Mouse (Mus musculus) intestine, postnatal 0 days (tissue): Measurements from ENCODE around the gene Tpgs1. TPM values are rescaled to one million over a fixed set of nuclear protein-coding genes. Genes with fewer than 3 reads are reported as not detected.
A peak's percentile ranks its signal among the peaks of the same experiment; 100 is the strongest.

Source experiments
- ATAC-seq: fragments of 200-750 bp; cut with Nextera tagmentation; 2 replicates; pipeline ENCODE4 v1.8.0; 2017; ENCODE audit warnings: mild to moderate bottlenecking, moderate TSS enrichment, moderate library complexity
- H3K27ac ChIP-seq: fragments of 300-500 bp; sonication (generic); 2 replicates; pipeline ENCODE4 v1.5.1; 2014; ENCODE audit warnings: mild to moderate bottlenecking, low read depth, low read length, moderate library complexity
- H3K27me3 ChIP-seq: fragments of 300-500 bp; sonication (generic); replicated peaks from 2 replicates; pipeline ENCODE4 v1.6.1; 2014; ENCODE audit warnings: low read length, mixed read lengths; ENCODE audit not compliant: control insufficient read depth, insufficient read depth
- H3K36me3 ChIP-seq: fragments of 300-500 bp; sonication (generic); 2 replicates; pipeline ENCODE4 v1.6.1; 2014; ENCODE audit warnings: mild to moderate bottlenecking, moderate library complexity; ENCODE audit not compliant: control insufficient read depth, insufficient read depth
- H3K4me1 ChIP-seq: fragments of 300-500 bp; sonication (generic); replicated peaks from 2 replicates; pipeline ENCODE4 v1.6.1; 2014; ENCODE audit warnings: antibody characterized with exemption, low read length, mixed read lengths; ENCODE audit not compliant: control insufficient read depth, insufficient read depth
- H3K4me2 ChIP-seq: fragments of 300-500 bp; sonication (generic); replicated peaks from 2 replicates; pipeline ENCODE4 v1.6.1; 2014; ENCODE audit warnings: low read depth, mild to moderate bottlenecking, moderate library complexity
- H3K4me3 ChIP-seq: fragments of 300-500 bp; sonication (generic); 2 replicates; pipeline ENCODE4 v1.5.1; 2014; ENCODE audit warnings: low read depth, low read length
- H3K9ac ChIP-seq: fragments of 300-500 bp; sonication (generic); 2 replicates; pipeline ENCODE4 v1.6.1; 2014; ENCODE audit warnings: mild to moderate bottlenecking, low read depth, low read length
- H3K9me3 ChIP-seq: fragments of 300-500 bp; sonication (generic); 2 replicates; pipeline ENCODE4 v1.6.1; 2016; ENCODE audit warnings: mixed run types; ENCODE audit not compliant: control insufficient read depth
- CTCF ChIP-seq: sonication (generic); IDR thresholded peaks from 2 replicates; pipeline ENCODE4 v1.5.1; 2016; ENCODE audit warnings: low read depth, mild to moderate bottlenecking, control low read depth, antibody characterized with exemption, moderate library complexity
- WGBS: fragments of 180-500 bp; shearing (Covaris S2); extraction: QIAGEN DNeasy Blood & Tissue Kit; methylation state at CpG from one replicate; pipeline ENCODE4 v1.1.7; 2014; 5-methylcytosine and 5-hydroxymethylcytosine counted together
- polyA plus RNA-seq: library from polyadenylated mRNA; unstranded; fragments of >200 nt; fragmentation: Nextera tagmentation; extraction: Ambion mirVana; gene quantifications from 2 replicates; pipeline ENCODE4 v1.2.1, GENCODE M21; 2015

Tpgs1 gene
- polyA plus RNA-seq, 1 experiment from 2014 or later: 47.6 TPM

- H3K9me3 ChIP-seq: no peaks in the 10 kb centered on the region
- H3K27me3 ChIP-seq: no peaks in the 10 kb centered on the region
- TF ChIP-seq CTCF: peak; percentile 97
- ATAC-seq: peak; percentile 60; the same call in 1 of the 2 replicates
- no peak overlapping the region for H3K27ac ChIP-seq
- 27% methylated on average over 7 of the region's 7 CpGs for WGBS
- no peak overlapping the region for H3K4me3 ChIP-seq
- H3K36me3 ChIP-seq: no peaks in the 10 kb centered on the region
- H3K4me1 ChIP-seq: no peaks in the 10 kb centered on the region
- no peak overlapping the region for H3K9ac ChIP-seq
- no peak overlapping the region for H3K4me2 ChIP-seq
Measured at GRCm38 (mm10) chr10:79649070-79649751, 20.0 kb upstream of the Tpgs1 start.

DNA sequence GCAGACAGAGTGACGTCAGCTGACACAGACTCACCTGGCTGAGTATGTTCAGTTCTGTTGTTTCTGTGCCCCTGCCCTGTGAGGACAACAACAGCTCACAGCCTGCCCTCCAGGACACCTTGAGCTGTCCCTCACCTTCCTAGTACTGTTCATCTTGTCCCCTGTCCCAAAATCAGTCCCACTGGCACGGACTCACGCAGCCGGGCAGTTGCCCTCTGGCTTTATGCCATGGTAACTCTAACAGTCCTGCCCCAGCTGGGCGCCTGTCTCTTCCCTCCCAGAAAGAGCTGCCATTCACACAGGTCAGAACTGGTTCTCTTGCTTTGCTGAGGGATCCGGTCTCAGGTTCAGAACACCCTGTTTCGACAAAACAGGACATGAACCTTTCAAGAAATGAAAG, 16.4 kb upstream of the Tpgs1 start:
- no peak overlapping the region for H3K4me3 ChIP-seq
- WGBS: 81% methylated on average over 7 of the region's 7 CpGs
- no peaks in the 10 kb centered on the region for H3K36me3 ChIP-seq
- TF ChIP-seq CTCF: no peak
- H3K9ac ChIP-seq: no peak overlapping the region
- no peak for ATAC-seq
- H3K4me1 ChIP-seq: no peaks in the 10 kb centered on the region
- H3K27me3 ChIP-seq: no peaks in the 10 kb centered on the region
- H3K9me3 ChIP-seq: no peaks in the 10 kb centered on the region
- no peak overlapping the region for H3K27ac ChIP-seq
- H3K4me2 ChIP-seq: no peak overlapping the region

- no peak for ATAC-seq
- Histone ChIP-seq H3K27me3 (no peaks in the 10 kb centered on the region), H3K4me2 (no peak overlapping the region), H3K36me3 (no peaks in the 10 kb centered on the region), H3K4me3 (no peak overlapping the region), H3K9me3 (no peaks in the 10 kb centered on the region), H3K27ac (no peak overlapping the region), H3K4me1 (no peaks in the 10 kb centered on the region), H3K9ac (no peak overlapping the region)
- WGBS: 13% methylated on average over 1 of the region's 1 CpGs
- no peak for TF ChIP-seq CTCF
Measured at GRCm38 (mm10) chr10:79654946-79655395, 14.2 kb upstream of the Tpgs1 start.

DNA sequence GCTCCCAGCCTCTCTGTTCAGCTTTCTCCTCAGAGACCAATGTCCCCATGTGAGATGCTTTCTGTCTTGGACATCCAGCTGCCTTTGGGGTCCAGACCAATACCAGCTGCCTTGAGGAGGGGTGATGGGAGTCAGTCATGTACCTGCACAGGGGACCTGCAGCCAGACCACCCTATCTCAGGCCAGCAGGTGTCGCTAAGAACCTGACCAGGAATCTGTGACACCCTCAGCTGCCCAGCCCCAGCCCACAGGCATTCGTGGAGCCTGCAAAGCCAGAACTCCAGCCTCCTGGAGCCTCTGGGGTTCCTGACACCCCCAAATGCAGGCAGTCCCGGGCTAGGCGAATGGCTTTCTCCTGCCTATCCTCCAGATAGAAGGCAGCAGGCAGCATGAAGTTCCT, 10.3 kb upstream of the Tpgs1 start:
- Histone ChIP-seq H3K27ac (no peak overlapping the region), H3K4me2 (no peak overlapping the region), H3K9ac (no peak overlapping the region), H3K4me3 (no peak overlapping the region), H3K9me3 (no peaks in the 10 kb centered on the region), H3K4me1 (no peaks in the 10 kb centered on the region), H3K36me3 (no peaks in the 10 kb centered on the region), H3K27me3 (no peaks in the 10 kb centered on the region)
- WGBS: 18% methylated on average over 4 of the region's 4 CpGs
- peak; percentile 64 for TF ChIP-seq CTCF
- ATAC-seq: no peak

DNA sequence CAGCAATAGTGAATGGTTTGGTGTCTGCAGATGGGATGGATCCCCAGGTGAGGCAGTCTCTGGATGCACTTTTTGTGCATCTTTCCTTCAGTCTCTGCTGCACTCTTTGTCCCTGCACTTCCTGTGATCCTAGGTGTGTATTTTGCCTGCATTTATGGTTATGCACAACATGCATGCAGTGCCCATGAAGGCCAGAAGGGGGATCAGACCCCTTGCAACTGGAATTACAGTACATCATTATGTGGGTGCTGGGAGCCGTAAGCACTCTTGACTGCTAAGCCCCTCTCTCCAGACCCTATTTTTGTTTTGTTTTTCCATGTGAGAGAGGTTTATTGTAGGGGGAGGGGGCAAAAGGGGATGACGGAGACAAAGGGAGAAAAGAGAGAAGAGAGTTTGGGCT, 8.9 kb upstream of the Tpgs1 start:
- Histone ChIP-seq H3K36me3 (no peaks in the 10 kb centered on the region), H3K27me3 (no peaks in the 10 kb centered on the region), H3K27ac (no peak overlapping the region), H3K4me3 (no peak overlapping the region), H3K9me3 (no peaks in the 10 kb centered on the region), H3K4me1 (no peaks in the 10 kb centered on the region), H3K4me2 (no peak overlapping the region), H3K9ac (no peak overlapping the region)
- TF ChIP-seq CTCF: peak; percentile 62
- ATAC-seq: no peak
- WGBS: 82% methylated on average over 2 of the region's 2 CpGs

GRCm38 (mm10) chr10:79661861-79662260, 7.3 kb upstream of the Tpgs1 start:
- WGBS: 34% methylated on average over 3 of the region's 3 CpGs
- Histone ChIP-seq H3K27ac (no peak overlapping the region), H3K4me1 (no peaks in the 10 kb centered on the region), H3K9ac (no peak overlapping the region), H3K27me3 (no peaks in the 10 kb centered on the region), H3K36me3 (no peaks in the 10 kb centered on the region), H3K4me2 (no peak overlapping the region), H3K9me3 (no peaks in the 10 kb centered on the region), H3K4me3 (no peak overlapping the region)
- no peak for ATAC-seq
- no peak for TF ChIP-seq CTCF
